Mouse (Mus musculus): Measurements from ENCODE around the gene Olfr353.

The Olfr353 gene

DNA sequence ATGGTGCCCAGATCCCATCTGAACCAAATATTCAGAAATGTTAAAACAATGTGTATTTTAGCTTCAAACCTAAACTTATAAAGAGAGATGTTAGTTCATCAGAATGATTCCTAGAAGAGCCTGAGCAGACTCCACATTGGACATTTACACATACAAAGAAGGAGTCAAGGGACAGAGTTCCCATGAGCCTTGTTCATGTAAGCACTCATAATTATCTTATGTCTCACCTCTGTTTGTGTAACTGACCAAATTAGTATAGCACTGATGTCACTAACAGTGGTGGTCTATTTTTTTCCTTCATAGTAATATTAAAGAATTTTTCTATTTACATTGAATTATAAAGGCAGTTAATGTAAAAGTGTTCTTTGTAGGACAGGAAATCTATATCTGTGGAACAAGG lies at the start of gene Olfr353:
Gene Olfr353 (minus strand): TSS at position 101 of the 400 bp plus-strand sequence.
- DNase-seq (ENCODE audit: low spot score in 2 of 2): no peak

DNA sequence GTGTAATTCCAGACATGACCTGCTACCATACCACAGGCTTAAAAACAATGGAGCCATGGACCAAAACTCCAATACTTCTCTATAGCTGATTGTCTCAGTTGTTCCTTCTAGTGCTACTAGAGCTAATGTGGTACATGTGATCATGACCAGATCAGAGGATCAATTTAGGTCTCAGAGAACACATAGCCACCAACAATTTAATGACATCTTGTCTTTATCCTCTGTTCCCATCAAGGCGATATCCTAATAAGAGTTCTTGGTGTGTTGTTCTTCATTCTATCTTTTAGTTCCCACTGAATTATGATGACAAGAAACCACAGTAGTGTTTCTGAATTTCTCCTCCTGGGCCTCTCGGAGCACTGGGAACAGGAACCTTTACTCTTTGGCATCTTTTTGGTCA lies 44.1 kb upstream of the Olfr353 start, which contains the start of gene Olfr356:
Gene Olfr356 (plus strand): TSS at position 301 of the 400 bp plus-strand sequence.
- no peak for DNase-seq (ENCODE audit: low spot score in 2 of 2)

DNA sequence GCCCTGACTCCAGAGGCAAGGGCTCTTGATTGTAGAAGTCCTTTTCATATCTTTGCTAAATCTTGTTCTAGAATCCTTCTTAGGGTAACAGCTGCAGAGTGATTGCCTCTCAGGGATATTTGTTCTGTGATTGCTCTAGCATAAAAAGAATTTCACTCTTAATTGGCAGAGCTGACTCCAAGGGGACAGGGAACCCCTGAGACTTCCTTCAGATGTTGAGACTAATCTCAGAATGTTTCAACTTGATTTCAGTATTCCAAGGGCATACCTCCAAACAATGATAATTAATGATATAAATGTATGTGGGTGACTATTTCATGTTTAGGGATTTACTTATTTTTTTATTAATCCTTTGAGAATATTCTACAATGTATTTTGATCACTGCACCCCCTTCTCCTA lies 36.1 kb upstream of the Olfr353 start, which contains the start of gene Olfr355:
Gene Olfr355 (minus strand): TSS at position 101 of the 400 bp plus-strand sequence.
- no peak for DNase-seq (ENCODE audit: low spot score in 2 of 2)

DNA sequence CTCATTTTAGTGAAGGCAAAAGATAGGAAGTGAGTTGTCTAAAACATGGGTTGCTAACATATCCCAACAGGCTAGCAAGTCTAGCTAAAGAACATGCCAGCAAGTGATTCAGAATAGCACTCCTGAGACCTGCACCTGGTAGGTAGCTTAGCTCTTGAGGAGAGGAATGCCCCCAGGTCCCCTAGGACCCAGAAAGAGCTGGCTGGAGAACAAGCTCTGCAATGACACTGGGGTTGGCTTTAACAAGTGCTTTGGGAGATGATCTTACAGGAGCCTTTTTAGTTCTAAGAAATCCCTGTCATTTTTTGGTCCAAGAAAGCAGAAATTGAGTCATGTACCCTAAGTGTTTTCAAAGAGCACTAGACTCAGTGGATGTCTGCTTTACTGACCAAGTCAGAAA lies 12.6 kb upstream of the Olfr353 start, which contains the start of gene Olfr354:
Gene Olfr354 (plus strand): TSS at position 301 of the 400 bp plus-strand sequence.
- no peak for DNase-seq (ENCODE audit: low spot score in 2 of 2)

DNA sequence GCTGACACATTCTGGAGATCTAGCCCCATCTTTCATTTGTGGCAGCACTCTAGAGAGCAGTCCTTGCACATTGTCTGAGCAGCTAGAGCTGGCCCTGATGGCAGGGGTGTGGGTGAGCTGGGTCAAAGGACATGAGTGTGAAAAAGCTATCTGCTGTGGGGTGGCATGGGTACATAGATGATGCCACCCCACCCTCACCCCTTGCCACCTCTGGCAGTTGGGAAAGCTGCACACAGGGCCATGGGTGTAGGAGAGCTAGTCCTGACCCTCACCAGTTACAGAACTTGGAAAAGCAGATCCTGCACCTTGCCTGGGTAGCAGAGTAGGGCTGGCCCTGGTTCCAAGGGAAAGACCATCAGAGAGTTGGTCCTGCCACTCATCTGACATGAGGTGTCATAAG lies 4.4 kb upstream of the Olfr353 start:
- DNase-seq (ENCODE audit: low spot score in 2 of 2): no peak

DNA sequence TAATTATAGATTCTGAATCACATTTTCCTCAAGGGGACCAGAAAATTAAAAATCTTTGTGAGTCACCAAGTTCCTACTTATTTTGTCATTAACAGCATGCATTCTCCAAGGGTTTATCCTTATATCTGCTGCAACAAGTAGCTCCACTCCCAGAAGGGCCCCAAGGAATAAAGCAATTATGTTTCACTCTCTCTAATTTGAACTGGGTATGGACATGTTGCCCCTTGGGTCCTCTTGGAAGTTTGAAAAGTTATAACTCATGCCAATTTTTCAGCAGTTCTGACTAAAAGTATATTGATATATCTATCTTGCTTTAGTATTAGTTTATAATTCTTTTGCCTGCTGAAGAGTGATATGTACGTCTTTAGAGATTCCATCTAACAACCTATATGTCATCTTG lies 24.6 kb downstream of the Olfr353 start, which contains the start of gene Olfr352:
Gene Olfr352 (plus strand): TSS at position 301 of the 400 bp plus-strand sequence.
- DNase-seq (ENCODE audit: low spot score in 2 of 2): no peak

DNA sequence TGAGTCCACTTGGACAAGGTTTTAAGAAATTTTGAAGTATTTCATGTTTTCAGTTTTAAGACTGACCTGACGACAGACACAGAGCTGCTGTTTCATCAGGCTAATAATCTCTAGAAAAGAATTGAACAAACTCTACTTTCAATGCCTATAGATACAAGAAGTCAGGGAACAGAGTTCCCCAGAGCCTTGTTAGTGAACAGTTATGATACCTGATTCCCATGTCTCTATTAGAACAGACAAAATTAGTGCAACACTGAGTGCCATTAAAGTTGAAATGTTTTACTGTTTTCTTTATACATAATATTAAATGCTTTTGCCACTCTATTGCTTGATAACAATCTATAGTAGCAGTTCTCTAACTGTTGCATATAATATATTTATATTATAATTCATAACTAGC lies 30.2 kb downstream of the Olfr353 start, which contains the start of gene Olfr351:
Gene Olfr351 (minus strand): TSS at position 101 of the 400 bp plus-strand sequence.
- no peak for DNase-seq (ENCODE audit: low spot score in 2 of 2)

DNA sequence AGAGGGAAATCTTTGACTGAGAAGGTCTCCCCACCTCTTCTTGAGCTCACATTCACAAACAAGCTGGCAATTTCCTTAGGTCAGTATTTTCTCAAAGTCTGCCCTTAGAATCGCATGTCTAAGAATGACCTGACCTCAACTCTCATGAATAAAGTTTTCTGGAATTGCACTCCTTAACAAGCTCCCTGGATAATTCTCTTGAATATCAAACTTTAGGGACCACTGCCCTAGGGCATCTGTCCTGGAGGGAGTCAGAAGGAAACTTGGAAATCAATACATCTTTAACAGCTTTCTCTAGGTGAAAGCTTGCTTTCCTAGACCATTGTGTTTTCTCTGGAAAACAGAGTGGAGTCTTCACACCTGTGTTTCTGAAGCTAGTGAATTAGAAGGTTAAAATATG lies 46.7 kb downstream of the Olfr353 start, which contains the start of gene Olfr350:
Gene Olfr350 (plus strand): TSS at position 301 of the 400 bp plus-strand sequence.
- DNase-seq (ENCODE audit: low spot score in 2 of 2): no peak

Data from natural killer cell, adult 2 months (primary cell).